Mouse (Mus musculus): ENCODE measurements at regions not wholly inside any gene's neighbourhood (a gene's known extent, or its start where the extent isn't known, plus 50 kb on each side); places are given as distances from the start of the nearest gene placed in this dataset.

GRCm38 (mm10) chr7:115294655-115295230, 551.2 kb downstream of the Insc start:
- no peak for DNase-seq

DNA sequence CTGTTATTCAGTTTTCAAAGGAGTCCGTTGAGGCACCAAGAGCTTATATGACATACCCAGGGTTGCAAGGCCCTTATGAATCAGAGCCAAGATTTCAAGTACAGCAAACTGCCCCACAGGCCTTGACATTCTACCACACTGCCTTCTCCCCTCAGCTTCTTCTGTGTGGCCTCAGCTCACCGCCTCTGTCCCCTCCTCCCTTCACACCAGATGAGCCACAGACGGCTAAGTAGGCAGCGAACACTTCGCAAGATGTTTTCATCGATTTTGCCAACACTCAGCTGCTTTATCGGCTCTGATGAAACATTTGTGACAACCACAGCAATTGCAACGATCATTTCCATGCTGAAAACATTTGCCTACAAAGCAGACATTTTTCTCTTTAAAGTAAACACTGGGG, 556.7 kb downstream of the Insc start:
- no peak for DNase-seq

GRCm38 (mm10) chr7:115308377-115308776, 564.9 kb downstream of the Insc start:
- DNase-seq, result no peak

DNA sequence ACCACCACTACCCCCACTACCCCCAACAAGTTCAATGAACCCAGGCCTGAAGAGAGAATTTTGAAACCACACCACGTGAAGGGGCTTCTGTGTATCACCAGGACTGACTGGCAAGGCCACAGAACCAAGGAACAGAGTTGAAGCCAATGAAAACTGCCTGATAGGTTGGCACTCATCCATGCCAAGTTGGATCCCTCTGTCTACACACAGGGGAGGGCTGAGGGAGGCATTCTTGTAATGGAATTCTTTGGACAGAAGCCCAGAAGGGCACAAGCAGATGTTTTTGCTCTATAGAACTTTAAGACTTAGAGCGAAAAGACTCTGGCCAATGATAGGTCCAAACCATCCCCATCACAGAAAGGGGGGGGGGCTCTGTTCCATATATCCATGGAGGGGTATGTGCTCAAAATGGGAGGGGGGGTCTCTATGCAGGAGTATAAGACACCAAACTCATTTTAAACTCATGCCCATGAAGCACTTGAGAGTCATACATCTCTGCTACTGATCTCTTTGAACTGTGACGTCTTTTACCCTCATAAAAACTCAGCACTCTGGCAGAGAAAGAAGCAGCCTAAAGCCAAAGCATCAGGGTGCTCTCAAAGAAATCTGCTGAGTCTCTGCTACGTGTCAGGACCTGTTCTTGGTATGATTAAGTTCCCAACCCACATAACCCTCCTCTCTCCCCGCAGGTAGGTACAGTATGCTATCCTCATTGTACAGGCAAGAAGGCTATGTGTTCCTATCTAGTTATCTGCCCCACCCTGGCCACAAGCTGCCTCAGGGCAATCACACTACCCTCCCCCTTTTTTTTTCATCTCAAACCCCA, 567.1 kb downstream of the Insc start:
- DNase-seq, result no peak

- DNase-seq, result no peak
Measured at GRCm38 (mm10) chr7:115319504-115319903, 576.0 kb downstream of the Insc start.

- DNase-seq, result no peak
Measured at GRCm38 (mm10) chr7:115322989-115323388, 579.5 kb downstream of the Insc start.

GRCm38 (mm10) chr7:115328300-115328699, 584.8 kb downstream of the Insc start:
- DNase-seq, result no peak

GRCm38 (mm10) chr7:115331698-115332097, 588.2 kb downstream of the Insc start:
- no peak for DNase-seq

- no peak for DNase-seq
Measured at GRCm38 (mm10) chr7:115333046-115333577, 589.6 kb downstream of the Insc start.

- DNase-seq, result no peak
Measured at GRCm38 (mm10) chr7:115335051-115335450, 591.6 kb downstream of the Insc start.

GRCm38 (mm10) chr7:115340155-115340554, 596.7 kb downstream of the Insc start:
- no peak for DNase-seq

GRCm38 (mm10) chr7:115341007-115341406, 597.5 kb downstream of the Insc start:
- DNase-seq, result no peak

DNA sequence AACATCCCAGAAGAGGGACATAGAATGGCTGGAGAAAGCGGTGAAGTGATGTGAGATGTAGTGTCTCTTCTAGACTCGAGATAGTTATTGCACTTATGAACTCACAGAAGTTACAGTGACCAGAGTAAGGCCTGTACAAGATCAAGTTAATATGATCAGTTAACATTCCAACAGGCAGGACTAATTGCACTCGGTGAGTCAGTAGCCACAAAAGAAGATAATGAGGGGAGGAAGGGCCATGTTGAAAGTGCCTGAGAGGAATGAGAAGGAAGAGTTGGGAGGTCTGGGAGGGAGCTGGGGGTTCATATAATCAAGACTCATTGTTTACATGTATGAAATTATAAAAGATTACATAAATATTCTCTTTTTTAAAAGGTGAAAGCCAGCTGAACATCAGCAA, 602.3 kb downstream of the Insc start:
- DNase-seq, result no peak

GRCm38 (mm10) chr7:115358711-115359110, 615.2 kb downstream of the Insc start:
- no peak for DNase-seq

- DNase-seq, result no peak
Measured at GRCm38 (mm10) chr7:115360142-115360541, 616.6 kb downstream of the Insc start.

GRCm38 (mm10) chr7:115362117-115362516, 618.6 kb downstream of the Insc start:
- DNase-seq, result no peak

DNA sequence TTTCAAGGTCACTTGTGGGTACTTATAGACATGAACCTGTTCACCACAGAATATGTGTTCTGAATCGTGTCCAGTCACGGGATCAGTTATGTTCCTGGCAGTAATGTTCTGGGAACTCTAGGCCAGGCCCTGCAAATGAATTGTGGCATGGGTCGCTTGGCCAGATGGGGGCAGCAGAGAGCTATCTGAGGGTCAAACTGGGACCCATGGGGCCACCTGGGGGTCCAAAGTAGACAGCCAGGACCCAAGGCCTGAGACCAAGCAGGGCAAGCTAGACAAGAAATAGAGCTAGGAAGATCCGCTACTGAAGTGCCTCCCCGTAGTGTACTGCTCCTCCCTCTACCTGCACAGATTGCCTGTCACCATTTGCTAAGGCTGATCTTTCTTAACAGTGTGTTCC, 623.4 kb downstream of the Insc start:
- peak; percentile 77 for DNase-seq

- no peak for DNase-seq
Measured at GRCm38 (mm10) chr7:115371143-115371542, 627.6 kb downstream of the Insc start.

- no peak for DNase-seq
Measured at GRCm38 (mm10) chr7:115372921-115373320, 629.4 kb downstream of the Insc start.

GRCm38 (mm10) chr7:115373781-115374533, 630.5 kb downstream of the Insc start:
- DNase-seq, result no peak

DNA sequence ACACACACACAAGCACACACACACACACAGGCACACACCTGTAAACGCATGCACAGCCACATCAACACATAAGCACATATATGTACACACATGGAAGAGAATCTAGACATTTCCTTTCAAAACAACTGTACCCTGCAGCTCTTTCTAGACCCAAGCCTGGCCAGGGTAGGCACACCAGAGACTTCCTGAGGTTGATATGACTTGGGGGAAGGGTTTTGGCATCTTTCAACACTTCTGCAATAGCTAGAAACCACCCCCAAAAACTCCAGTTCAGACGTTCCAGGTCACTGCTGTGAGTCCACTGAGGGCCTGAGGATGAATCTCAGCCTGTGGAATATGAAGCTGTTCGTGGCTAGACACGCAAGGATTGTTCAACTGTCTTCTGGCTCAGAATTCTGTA, 632.6 kb downstream of the Insc start:
- no peak for DNase-seq

DNA sequence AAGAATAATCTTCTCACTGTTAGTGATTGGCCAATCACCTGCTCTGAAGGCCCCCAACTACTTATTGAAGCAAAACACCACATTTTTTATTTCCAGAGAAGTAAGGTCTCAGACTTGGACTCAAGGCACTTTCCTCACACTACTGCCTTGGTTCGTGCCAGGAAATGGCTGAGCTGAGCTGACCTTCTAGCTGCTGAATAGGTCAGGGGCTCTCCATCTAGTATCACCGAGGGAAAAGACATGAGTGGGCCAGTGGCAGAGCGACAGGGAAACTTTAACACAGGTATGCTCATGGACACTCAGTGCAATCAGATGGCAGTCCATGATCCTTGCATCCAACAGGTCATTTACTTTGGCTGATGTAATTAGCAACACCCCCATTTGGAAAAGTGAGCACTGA, 635.3 kb downstream of the Insc start:
- DNase-seq, result no peak

DNA sequence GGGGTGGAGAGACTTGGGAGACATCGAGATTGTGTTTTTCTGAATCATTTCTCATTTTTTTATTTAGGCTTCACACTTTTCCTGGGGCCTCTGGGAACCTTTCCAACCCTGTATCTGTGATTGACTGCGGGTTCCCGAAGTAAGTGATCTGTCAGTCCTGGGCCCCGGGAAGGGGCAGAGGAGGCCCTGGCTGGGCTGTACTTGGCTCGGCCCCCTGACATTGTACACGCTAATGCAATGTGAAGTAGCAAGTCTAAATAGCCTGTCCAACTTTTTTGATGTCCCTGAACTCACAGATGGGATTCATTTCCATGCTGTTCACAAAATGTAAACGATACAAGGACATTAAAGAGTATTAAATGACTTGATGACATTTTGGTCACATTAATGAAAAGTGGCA, 636.1 kb downstream of the Insc start:
- no peak for DNase-seq

Measured in gastrocnemius, postnatal 10 days (tissue).